Mouse (Mus musculus): ENCODE measurements at regions not wholly inside any gene's neighbourhood (a gene's known extent, or its start where the extent isn't known, plus 50 kb on each side); places are given as distances from the start of the nearest gene placed in this dataset.

GRCm38 (mm10) chr6:82833867-82834266 is 59.6 kb upstream of the Hk2 start:
- Histone ChIP-seq H3K9me3 (ENCODE audit: low read length) (no peaks in the 10 kb centered on the region), H3K27ac (ENCODE audit: low read depth, low read length) (no peak overlapping the region), H3K36me3 (ENCODE audit: insufficient read depth, low read length) (no peaks in the 10 kb centered on the region), H3K9ac (replicated peaks; ENCODE audit: low read length, poor library complexity, severe bottlenecking) (no peak overlapping the region), H3K27me3 (ENCODE audit: insufficient read depth, low read length) (no peaks in the 10 kb centered on the region), H3K4me1 (ENCODE audit: insufficient read depth, low read length) (no peaks in the 10 kb centered on the region), H3K4me2 (ENCODE audit: low read depth, low read length, poor library complexity, severe bottlenecking) (no peak overlapping the region), H3K4me3 (ENCODE audit: low read depth, low read length) (no peak overlapping the region)
- 92% methylated on average over 6 of the region's 6 CpGs for WGBS
- no peak for DNase-seq (ENCODE audit: low spot score)
- ATAC-seq (ENCODE audit: low FRiP score), result no peak
- TF ChIP-seq CTCF (IDR thresholded peaks at IDR 0.05), result no peak

GRCm38 (mm10) chr6:82831211-82831610 is 57.0 kb upstream of the Hk2 start:
- Histone ChIP-seq H3K27ac (ENCODE audit: low read depth, low read length) (no peak overlapping the region), H3K4me1 (ENCODE audit: insufficient read depth, low read length) (no peaks in the 10 kb centered on the region), H3K27me3 (ENCODE audit: insufficient read depth, low read length) (no peaks in the 10 kb centered on the region), H3K9me3 (ENCODE audit: low read length) (no peaks in the 10 kb centered on the region), H3K36me3 (ENCODE audit: insufficient read depth, low read length) (no peaks in the 10 kb centered on the region), H3K4me3 (ENCODE audit: low read depth, low read length) (no peak overlapping the region), H3K9ac (replicated peaks; ENCODE audit: low read length, poor library complexity, severe bottlenecking) (no peak overlapping the region), H3K4me2 (ENCODE audit: low read depth, low read length, poor library complexity, severe bottlenecking) (no peak overlapping the region)
- DNase-seq (ENCODE audit: low spot score) (no peak), ATAC-seq (ENCODE audit: low FRiP score) (no peak)
- 60% methylated on average over 1 of the region's 1 CpGs for WGBS
- TF ChIP-seq CTCF (IDR thresholded peaks at IDR 0.05), result no peak

GRCm38 (mm10) chr6:82824684-82825083 is 50.4 kb upstream of the Hk2 start:
- H3K27me3 ChIP-seq (ENCODE audit: insufficient read depth, low read length), result no peaks in the 10 kb centered on the region
- no peak overlapping the region for H3K4me2 ChIP-seq (ENCODE audit: low read depth, low read length, poor library complexity, severe bottlenecking)
- ATAC-seq (ENCODE audit: low FRiP score) (no peak), DNase-seq (ENCODE audit: low spot score) (no peak)
- H3K27ac ChIP-seq (ENCODE audit: low read depth, low read length), result no peak overlapping the region
- no peak overlapping the region for H3K9ac ChIP-seq (replicated peaks; ENCODE audit: low read length, poor library complexity, severe bottlenecking)
- no peaks in the 10 kb centered on the region for H3K36me3 ChIP-seq (ENCODE audit: insufficient read depth, low read length)
- no peaks in the 10 kb centered on the region for H3K4me1 ChIP-seq (ENCODE audit: insufficient read depth, low read length)
- WGBS, result 88% methylated on average over 3 of the region's 3 CpGs
- H3K4me3 ChIP-seq (ENCODE audit: low read depth, low read length), result no peak overlapping the region
- TF ChIP-seq CTCF (IDR thresholded peaks at IDR 0.05), result no peak
- no peaks in the 10 kb centered on the region for H3K9me3 ChIP-seq (ENCODE audit: low read length)

- no peak overlapping the region for H3K9ac ChIP-seq (replicated peaks; ENCODE audit: low read length, poor library complexity, severe bottlenecking)
- H3K4me1 ChIP-seq (ENCODE audit: insufficient read depth, low read length), result no peaks in the 10 kb centered on the region
- no peak overlapping the region for H3K27ac ChIP-seq (ENCODE audit: low read depth, low read length)
- no peaks in the 10 kb centered on the region for H3K36me3 ChIP-seq (ENCODE audit: insufficient read depth, low read length)
- WGBS, result 59% methylated on average over 8 of the region's 8 CpGs
- no peak overlapping the region for H3K4me2 ChIP-seq (ENCODE audit: low read depth, low read length, poor library complexity, severe bottlenecking)
- H3K9me3 ChIP-seq (ENCODE audit: low read length), result no peaks in the 10 kb centered on the region
- no peaks in the 10 kb centered on the region for H3K27me3 ChIP-seq (ENCODE audit: insufficient read depth, low read length)
- ATAC-seq (ENCODE audit: low FRiP score) (no peak), DNase-seq (ENCODE audit: low spot score) (no peak)
- no peak overlapping the region for H3K4me3 ChIP-seq (ENCODE audit: low read depth, low read length)
- no peak for TF ChIP-seq CTCF (IDR thresholded peaks at IDR 0.05)
These were observed 50.0 kb upstream of the Hk2 start for GRCm38 (mm10) chr6:82824240-82824639.

Data from midbrain, postnatal 0 days (tissue).